Mouse (Mus musculus) splenic B cell, adult 2 months (primary cell): Measurements from ENCODE around the gene Ptpn11.
"Not testable (repeated sequence)": the region's sequence is repeated elsewhere in the genome, so short reads cannot be mapped to it uniquely, and the experiment has no call there.

ENCODE experiments used
- DNase-seq: peaks from one replicate; pipeline ENCODE4 v3.0.0-alpha.2; 2011; ENCODE audit warnings: low read depth, low spot score
- H3K27me3 ChIP-seq: 2 replicates; pipeline ENCODE4 v1.6.1; 2012; ENCODE audit warnings: mild to moderate bottlenecking, low read length, moderate library complexity, mixed read lengths; ENCODE audit not compliant: control insufficient read depth, poor library complexity, insufficient read depth, severe bottlenecking
- H3K36me3 ChIP-seq: 2 replicates; pipeline ENCODE4 v1.6.1; 2012; ENCODE audit warnings: mild to moderate bottlenecking, low read length, moderate library complexity, mixed read lengths; ENCODE audit not compliant: control insufficient read depth, poor library complexity, insufficient read depth, severe bottlenecking

The Ptpn11 gene

DNA sequence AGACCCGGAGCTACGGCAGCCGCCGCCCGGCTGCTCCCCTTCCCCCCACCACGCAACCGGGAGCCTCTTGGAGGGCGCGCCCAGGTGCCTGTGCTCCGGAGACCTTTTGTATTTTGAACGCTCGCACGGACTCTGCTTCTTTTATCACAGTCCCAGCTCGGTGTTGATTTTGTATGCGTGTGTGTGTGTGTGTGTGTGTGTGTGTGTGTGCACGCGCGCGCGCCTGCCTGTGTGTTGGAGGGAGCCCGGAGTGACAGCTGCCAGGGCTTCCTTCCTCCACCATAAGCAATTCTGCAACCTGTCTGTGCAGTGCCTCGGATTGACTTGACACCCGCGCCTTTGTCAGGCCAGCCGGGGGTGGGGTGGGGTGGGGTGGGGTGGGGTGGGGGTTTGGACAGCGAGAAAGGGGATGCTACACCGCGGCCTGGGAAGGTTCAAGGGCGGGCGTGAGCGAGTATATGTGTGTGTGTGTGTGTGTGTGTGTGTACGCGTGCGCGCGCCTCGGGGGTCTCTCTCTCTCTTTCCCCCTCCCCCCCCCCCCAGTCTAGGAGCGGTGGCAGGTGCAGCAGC is 29.6 kb upstream of the Ptpn11 start:
- Histone ChIP-seq H3K27me3 (no peaks in the 10 kb centered on the region), H3K36me3 (no peaks in the 10 kb centered on the region)
- peak; percentile 36 for DNase-seq

DNA sequence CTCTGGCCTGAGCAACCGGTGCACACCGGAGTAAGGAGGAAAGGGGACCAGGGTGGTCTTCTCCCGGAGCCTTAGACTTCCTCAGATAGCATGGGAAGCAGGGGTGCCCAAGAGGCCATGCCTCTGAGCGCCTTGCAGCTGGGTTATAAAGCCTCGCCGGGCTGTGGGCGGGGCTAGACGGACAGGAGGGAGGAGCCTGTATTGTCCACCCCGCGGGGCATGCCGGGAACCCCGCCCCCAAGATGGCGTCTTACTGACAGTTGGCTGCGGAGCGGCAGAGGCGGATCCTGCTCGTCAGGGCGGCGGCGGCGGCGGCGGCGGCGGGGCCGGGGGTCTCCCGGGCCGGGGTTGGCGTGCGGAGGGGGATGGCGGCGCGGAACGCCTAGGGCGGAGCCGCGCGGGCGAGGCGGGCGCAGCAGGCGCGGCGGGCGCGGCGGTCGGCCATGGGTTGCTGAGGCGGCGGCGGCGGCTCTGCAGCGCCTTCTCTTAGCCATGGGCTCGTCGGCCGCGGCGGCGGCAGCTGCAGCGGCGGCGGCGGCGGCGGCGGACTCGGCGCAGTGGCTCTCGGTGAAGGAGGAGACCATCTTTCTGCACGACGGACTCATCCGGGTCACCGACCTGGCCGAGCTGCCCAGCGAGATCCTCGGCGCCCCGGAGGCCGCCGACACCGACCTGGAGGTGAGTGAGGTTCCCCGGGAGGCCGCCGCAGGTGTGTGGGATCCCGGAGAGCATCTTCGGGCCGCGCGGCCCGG is 29.0 kb upstream of the Ptpn11 start, which contains the start of gene Hectd4:
Gene Hectd4, plus strand, starts transcription at position 240 of the 752 bp plus-strand sequence.
- no peaks in the 10 kb centered on the region; the same call in 1 of the 2 replicates for H3K27me3 ChIP-seq
- DNase-seq: peak; percentile 96
- H3K36me3 ChIP-seq: no peaks in the 10 kb centered on the region

DNA sequence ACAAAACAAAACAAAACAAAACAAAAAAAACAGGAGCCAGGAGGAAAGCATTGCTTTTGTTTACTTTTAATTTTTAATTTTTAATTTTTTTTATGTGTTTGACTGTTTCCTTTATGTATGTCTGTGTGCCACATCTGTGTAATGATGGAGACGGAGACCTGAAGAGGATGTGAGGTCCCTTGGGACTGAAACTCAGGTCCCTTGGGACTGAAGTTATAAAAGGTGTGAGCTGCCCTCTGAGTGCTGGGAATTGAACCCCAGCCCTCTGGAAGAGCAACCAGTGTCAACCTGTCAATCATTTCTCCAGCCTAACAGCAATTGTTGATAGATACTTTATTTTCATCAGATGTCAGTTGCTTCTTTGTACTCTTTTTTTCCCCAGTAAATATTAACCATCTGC is 28.0 kb upstream of the Ptpn11 start:
- Histone ChIP-seq H3K36me3 (no peaks in the 10 kb centered on the region), H3K27me3 (no peaks in the 10 kb centered on the region; the same call in 1 of the 2 replicates)
- DNase-seq: peak; percentile 76

DNA sequence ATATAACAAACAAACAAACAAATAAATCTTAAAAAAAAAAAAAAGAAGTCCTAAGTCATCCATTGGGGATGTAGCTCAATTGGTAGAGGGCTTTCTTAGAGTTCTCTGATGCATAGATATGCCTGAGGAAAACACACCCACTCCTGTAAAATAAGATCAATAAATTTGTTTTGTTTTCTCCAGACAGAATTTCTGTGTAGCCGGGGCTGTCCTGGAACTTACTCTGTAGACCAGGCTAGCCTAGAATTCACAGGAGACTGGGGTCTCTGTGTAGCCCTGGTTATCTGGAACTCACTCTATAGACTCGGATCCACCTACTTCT is 26.1 kb upstream of the Ptpn11 start:
- no peak for DNase-seq
- no peaks in the 10 kb centered on the region; the same call in 1 of the 2 replicates for H3K27me3 ChIP-seq
- peaks cover 4% of the 10 kb centered on the region; the same call in 1 of the 2 replicates for H3K36me3 ChIP-seq

DNA sequence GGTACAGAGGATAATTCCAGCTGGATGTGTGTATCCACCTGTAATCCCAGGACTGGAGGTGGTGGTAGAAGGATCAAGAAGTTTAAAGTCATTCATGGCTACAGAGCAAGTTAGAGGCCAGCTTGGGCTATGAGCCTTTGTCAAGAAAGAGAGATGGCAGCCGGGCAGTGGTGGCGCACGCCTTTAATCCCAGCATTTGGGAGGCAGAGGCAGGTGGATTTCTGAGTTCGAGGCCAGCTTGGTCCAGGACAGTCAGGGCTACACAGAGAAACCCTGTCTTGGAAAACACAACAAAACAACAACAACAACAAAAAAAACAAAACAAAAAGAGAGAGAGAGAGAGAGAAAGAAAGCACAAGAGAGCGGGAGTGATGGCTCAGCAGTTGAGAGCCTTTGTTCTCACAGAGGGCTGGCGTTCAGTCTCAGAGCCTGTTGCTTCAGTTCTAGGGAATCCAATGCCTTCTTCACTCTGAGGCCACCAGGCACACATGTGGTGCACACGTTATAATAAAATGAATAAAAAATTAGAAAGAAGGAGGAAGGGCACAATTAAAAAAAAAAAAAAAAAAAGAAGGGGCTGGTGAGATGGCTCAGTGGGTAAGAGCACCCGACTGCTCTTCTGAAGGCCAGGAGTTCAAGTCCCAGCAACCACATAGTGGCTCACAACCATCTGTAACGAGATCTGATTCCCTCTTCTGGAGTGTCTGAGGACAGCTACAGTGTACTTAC is 25.6 kb upstream of the Ptpn11 start:
- H3K27me3 ChIP-seq, DNase-seq: not testable (repeated sequence)

DNA sequence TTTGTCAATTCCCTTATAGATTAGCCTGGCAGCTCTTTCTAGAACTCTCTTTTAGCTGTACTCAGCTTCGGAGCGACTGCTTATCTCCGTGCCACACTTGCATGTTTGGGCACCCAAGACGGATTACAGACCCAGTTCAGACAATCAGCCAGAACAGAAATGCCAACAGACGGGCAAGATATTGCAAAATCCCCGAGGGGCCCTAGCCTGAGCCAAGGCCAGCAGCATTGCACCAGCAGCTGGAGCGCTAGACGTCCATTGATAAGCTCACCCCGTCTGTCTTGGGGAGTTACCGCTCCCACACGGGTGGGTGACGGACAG is 24.9 kb upstream of the Ptpn11 start:
- no peak for DNase-seq
- Histone ChIP-seq H3K36me3 (peaks cover 10% of the 10 kb centered on the region), H3K27me3 (no peaks in the 10 kb centered on the region; the same call in 1 of the 2 replicates)

More for the DNA sequence above, 25.6 kb upstream of the Ptpn11 start:
- not testable (repeated sequence) for H3K36me3 ChIP-seq

DNA sequence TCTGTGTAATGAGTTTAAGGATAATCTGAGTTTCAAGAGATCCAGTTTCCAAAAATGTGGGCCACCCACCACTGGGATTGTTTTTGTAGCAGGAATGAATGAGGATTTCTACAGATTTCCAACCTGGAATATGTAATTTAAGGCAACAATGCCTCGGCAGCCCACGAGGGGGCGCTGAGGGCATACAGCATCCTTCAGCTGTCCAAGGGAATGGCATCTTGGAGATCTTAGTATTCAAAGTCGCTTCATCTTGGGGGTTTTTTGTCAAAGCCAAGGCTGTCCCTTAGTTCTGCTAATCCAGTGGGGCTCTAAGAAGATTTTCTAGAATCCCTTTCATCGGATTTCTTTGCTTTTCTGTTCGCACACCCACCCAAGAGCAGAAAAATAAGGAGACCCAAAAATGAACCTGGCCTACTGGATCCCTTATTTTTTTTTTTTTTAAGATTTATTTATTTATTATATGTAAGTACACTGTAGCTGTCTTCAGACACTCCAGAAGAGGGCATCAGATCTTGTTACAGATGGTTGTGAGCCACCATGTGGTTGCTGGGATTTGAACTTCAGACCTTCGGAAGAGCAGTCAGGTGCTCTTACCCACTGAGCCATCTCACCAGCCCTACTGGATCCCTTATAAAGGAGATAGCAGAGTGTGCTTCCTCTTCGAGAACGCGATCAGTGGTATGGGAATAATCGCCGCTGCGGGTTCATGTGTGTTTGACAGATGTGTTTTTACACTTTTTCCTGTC is 24.4 kb upstream of the Ptpn11 start:
- H3K36me3 ChIP-seq: peaks cover 12% of the 10 kb centered on the region
- peak; percentile 75 for DNase-seq

DNA sequence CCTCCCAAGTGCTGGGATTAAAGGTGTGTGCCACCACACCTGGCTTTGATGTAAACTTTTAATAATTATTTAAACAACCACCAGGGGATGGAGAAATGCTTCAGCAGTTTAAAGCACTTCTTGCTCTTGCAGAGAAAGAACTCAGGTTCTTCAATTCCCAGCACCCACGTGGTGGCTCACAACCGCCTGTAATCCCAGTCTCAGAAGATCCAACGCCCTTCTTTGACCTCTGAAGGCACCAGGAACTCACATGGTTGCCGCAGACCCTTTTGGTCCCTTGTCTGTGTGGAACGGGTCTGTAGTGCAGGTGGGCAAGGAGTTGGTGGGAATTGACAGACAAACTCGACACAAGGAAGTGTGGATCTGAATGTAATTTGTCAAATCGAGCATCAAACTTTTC is 23.5 kb upstream of the Ptpn11 start:
- H3K27me3 ChIP-seq: no peaks in the 10 kb centered on the region; the same call in 1 of the 2 replicates
- no peak for DNase-seq
- H3K36me3 ChIP-seq: peaks cover 12% of the 10 kb centered on the region

More for the DNA sequence above, 24.4 kb upstream of the Ptpn11 start:
- no peaks in the 10 kb centered on the region; the same call in 1 of the 2 replicates for H3K27me3 ChIP-seq

DNA sequence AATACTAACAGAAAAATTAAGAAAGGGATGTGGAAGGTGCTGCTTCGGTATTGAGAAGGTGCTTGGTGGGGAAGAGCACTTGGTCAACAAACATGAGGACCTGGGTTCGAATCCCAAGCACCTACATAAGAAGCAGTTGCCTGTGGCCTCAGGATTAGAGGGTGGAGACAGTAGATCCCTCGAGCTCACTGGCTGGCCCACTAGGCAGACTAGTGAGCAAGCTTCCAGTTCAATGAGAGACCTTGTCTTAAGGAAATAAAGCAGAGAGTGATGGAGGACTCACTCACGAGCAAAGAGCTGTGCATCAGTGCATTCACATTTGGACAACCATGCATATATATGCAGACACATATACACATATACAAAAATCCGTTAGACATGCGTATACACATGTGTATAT is 20.9 kb upstream of the Ptpn11 start:
- no peaks in the 10 kb centered on the region; the same call in 1 of the 2 replicates for H3K27me3 ChIP-seq
- H3K36me3 ChIP-seq: peaks cover 25% of the 10 kb centered on the region
- no peak for DNase-seq

DNA sequence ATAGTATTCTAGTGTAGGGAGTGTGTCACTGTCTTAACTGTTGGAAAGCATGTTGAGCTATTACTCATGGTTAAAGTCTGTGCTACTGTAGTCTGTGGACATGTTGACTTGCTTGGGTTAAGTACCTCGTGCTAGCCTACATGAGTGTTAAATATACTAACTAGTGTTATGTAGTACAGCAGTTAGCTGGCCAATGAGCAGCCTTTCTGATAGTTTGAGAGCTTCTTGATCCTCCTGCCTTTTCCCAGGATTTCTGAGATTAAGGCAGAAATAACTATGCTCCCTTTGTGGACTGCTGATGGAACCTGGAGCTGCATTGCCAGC is 19.4 kb upstream of the Ptpn11 start:
- Histone ChIP-seq H3K36me3 (peaks cover 37% of the 10 kb centered on the region), H3K27me3 (no peaks in the 10 kb centered on the region; the same call in 1 of the 2 replicates)
- DNase-seq: no peak

DNA sequence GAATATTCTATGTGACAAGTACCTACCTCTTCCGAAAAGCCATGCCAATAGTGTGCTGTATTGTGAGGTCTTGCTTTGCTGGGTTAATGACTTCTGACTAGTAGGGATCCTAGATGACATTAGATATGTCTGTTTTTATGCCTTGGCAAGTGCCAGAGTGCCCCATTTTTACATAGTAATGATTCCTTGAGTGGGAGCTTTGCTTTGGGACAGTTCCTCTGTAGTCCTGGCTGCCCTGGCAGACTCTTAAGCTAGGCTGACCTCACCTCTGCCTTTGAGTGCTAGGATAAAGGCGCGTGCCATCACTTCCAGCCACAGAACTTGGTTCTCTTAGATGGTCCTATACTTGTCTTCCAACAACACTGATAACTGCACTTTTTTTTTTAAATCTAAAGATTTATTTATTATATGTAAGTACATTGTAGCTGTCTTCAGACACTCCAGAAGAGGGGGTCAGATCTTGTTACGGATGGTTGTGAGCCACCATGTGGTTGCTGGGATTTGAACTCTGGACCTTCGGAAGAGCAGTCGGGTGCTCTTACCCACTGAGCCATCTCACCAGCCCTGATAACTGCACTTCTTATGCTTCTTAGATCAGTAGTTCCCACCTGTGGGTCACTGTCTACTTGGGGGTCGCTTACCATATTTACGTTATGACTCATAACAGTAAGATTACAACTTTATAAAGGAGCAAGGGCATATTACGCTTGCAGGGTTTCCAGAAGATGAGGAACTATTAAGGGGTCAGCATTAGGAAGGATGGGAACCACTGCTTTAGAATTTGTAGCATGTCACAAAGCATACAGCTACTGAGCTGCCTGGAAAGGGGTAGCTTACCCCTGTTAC is 18.8 kb upstream of the Ptpn11 start:
- H3K36me3 ChIP-seq: peaks cover 37% of the 10 kb centered on the region
- DNase-seq: no peak
- no peaks in the 10 kb centered on the region; the same call in 1 of the 2 replicates for H3K27me3 ChIP-seq

DNA sequence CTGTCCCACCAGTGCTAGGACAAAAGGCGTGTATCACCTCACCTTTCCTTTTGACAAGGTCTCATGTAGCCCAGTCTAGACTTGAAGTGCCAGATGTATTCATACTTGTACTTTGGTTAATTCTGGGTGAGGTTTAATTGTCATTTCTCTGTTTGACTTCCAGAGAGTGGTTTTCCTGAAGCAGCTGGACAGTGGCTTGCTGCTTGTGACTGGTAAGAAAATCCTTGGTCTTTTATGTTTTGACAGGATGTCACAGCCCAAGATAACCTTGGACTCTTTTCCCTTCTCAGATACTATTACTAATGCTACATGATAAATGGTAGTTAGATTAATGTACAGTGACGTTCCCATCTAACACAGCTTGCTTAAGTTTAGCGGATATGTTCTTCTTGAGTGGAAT is 15.8 kb upstream of the Ptpn11 start:
- Histone ChIP-seq H3K36me3 (peaks cover 30% of the 10 kb centered on the region), H3K27me3 (no peaks in the 10 kb centered on the region)
- no peak for DNase-seq

DNA sequence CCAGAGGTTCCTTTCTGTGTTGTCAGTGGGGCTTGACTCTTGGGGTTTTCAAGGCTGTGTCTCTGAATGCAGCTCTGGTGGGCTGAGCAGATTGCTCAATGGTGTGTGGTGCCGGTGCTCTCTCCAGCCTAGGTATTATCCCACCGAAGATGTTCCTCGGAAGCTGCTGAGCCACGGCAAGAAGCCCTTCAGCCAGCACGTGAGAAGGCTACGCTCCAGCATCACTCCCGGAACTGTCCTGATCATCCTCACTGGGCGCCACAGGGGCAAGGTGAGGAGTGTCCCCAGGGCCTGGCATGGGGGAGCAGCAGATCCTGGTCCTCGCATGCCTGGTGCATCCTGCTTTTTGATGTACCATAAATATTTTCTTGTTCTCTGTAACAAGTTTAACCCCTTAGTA is 15.3 kb upstream of the Ptpn11 start:
- DNase-seq: no peak
- peaks cover 27% of the 10 kb centered on the region for H3K36me3 ChIP-seq
- no peaks in the 10 kb centered on the region for H3K27me3 ChIP-seq

DNA sequence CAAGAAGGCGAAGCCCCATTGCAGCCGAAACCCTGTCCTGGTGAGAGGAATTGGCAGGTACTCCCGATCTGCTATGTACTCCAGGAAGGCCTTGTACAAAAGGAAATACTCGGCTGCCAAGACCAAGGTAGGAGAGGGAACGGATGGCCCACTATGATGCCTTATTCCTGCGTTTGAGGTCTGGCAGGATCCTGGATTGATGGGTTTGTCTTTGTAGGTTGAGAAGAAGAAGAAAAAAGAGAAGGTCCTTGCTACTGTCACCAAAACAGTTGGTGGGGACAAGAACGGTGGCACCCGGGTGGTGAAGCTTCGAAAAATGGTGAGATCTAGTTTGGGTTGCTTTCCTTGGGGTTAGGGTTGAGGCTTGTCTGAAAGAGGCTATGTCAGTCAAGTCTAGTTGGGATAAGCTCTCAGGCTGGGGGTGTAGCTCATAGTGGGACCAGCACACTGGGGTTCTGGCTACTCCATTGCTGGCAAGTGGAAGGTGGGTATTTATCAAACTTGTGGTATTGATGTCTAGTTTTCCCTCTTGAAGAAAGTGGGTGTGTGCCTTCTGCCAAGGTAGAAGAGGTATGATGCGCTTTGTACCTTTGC is 14.4 kb upstream of the Ptpn11 start:
- DNase-seq, H3K27me3 ChIP-seq: not testable (repeated sequence)
- H3K36me3 ChIP-seq: peaks cover 25% of the 10 kb centered on the region
